Mouse (Mus musculus) ovary, adult 2 months (tissue): ENCODE results near the gene Syce1l. TPM values are rescaled to one million over a fixed set of nuclear protein-coding genes. Genes with fewer than 3 reads are reported as not detected.

Experiments
- polyA plus RNA-seq: library from polyadenylated mRNA; depleted of rRNA; stranded (reverse); fragments of >200 nt; gene quantifications from 2 replicates; pipeline ENCODE4 v1.2.3, GENCODE M21; 2012; rRNA removed

Gene Syce1l
- not detected in 2 replicates for polyA plus RNA-seq

DNA sequence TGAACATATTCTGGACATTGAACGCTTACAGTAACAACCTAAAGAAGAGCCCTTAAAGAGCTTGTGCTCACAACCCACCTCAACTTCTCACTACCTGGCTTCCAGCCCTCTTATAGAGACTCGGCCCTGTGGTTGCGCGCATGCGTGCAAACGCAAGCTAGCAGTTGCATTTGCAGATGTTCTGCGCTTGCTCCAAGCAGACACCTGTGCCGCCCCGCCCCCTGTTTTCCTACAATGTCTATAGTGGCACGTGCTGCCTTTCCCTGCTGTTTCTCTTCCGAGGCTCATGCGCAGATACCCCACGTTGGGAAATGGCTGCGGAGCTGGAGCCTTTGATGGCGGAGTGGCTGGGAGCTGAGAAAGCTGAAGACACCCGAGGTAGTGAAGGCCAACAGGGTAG lies at the start of gene Syce1l:
Gene Syce1l (plus strand): TSS at position 288 of the 400 bp plus-strand sequence.

DNA sequence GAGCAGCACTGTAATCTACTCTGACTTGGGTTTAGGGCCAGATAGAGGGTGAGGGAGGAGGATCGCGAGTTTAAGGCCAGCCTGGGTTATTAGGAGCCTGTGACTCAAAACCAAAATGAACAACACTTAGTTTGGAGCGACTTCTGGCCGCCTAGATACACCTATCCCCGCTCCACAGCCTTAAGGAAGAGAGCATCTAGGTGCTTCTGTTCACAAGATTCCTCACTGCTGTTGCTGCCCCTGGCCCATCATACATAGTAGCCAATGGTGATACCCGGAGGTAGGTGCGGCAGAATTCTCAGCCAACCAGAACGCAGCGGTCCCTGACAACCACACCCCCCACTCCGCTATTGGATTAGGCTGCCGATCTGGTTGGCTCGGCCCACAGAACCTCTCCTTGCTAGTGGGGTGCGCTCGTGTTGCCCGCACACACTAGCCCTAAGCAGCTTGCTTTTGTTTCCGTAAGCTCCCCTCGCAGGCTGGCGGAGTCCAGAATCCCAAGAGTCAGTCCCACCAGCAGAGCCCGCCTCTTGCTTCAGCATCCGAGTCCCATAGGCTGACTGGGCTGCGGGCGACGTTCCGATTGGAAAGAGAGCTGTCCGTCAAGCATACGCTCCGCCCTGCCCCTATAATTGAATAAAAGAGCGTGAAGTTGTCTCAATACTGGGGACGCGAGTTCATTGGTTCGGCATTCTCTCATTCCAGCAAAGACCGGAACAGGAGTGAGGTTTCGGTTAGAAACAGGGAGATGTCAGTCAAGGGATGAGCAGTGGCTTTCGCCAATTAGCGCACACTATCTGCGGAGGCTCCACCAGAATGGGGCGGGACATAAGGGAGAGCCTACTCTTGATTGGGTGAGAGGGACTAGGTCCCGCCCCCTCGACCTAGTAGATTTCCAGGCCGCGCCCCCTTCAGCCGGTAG lies 8.1 kb upstream of the Syce1l start, which contains the start of gene Mon1b:
Gene Mon1b (plus strand): TSS at position 918 of the 922 bp plus-strand sequence.

Other genes with a start within 250 kb of the Syce1l start
- gene Mon1b, start 7.6 kb upstream of the Syce1l start, polyA plus RNA-seq, result 8.9 and 9.0 TPM in 2 replicates
- 0.15 and 0.21 TPM in 2 replicates for gene Adamts18, start 205.5 kb downstream of the Syce1l start, polyA plus RNA-seq